ENCODE assay signal across 8 mouse cellular contexts in the genomic region with DNA sequence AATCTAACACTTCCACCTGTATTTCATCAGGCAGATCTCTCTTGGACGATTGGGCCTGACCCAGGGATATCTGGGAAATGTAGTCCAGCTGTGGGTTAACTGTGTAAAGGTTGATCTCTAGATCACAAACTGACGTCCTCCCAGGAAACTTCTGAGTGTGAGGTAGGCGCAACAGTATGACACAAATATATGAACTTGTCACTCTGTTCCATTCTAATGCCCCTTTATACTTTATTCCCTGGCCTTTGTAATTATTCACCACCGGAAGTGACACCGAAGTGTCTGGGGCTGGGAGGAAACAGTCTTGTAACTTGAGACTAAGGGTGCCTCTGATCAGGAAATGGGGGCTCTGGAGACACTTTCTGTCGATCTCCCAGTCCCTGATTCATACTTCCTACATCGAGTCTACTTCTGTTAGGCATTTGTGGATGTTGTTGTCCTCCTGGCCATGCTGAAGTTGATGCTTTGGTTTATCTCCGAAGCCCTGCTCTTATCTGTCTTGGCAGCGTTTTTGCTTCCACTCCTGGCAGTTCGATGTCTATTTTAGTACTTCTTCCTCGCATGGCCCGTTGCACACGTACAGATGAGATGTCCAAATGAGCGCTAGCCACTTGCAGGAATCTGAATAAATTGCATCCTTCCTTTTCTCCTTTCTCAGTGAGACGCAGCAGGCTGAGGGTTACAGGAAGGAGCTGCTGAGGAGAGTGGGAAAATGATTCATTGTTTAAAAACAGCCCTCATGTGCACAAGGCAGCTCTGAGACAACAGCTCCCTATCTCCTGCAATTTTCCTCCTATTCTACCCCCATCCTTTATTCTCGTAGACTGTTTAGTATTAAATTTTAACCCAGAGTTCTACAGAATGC.
DNase-seq lines count a peak whose midpoint lies in the region; ATAC-seq and TF ChIP-seq lines count a peak whose summit lies in the region.

No protein-coding gene starts in this region.

- WGBS in liver, embryonic 13.5 days (ENCODE audit: insufficient replicate concordance) = 13% methylated on average over 16 of the region's 16 CpGs
- WGBS in thymus, adult 2 months = 13% methylated on average over 16 of the region's 16 CpGs
- 20% methylated on average over 16 of the region's 16 CpGs for WGBS in lung, adult 2 months

- no peak for TF ChIP-seq POLR2A in thymus, adult 2 months (IDR thresholded peaks at IDR 0.05; ENCODE audit: control insufficient read depth, extremely low read depth, insufficient read depth, low read length, poor library complexity)
- no peak for TF ChIP-seq POLR2A in lung, adult 2 months (IDR thresholded peaks at IDR 0.05; ENCODE audit: borderline replicate concordance, extremely low read depth, low read depth, low read length)

- peak; percentile 89 for ATAC-seq in frontal cortex, adult (ENCODE audit: low TSS enrichment)
- ATAC-seq in liver, embryonic 13.5 days (ENCODE audit: low read depth) = peak; percentile 12; the same call in 1 of the 2 replicates

- H3K4me3 ChIP-seq in brown adipose tissue, adult 24 weeks (ENCODE audit: insufficient read depth, low read depth, low read length) = peak overlapping the region; percentile 53
- H3K4me3 ChIP-seq in liver, embryonic 13.5 days (replicated peaks) = peak overlapping the region; percentile 6; the same call in 1 of the 2 replicates
- H3K4me3 ChIP-seq in thymus, adult 2 months (ENCODE audit: control insufficient read depth, insufficient read depth, low read length) = peak overlapping the region; percentile 38
- no peak overlapping the region for H3K4me3 ChIP-seq in lung, adult 2 months (replicated peaks; ENCODE audit: extremely low read depth, low read depth, low read length)

- H3K9me3 ChIP-seq in liver, embryonic 13.5 days (replicated peaks) = no peaks in the 10 kb centered on the region

- no peaks in the 10 kb centered on the region for H3K27me3 ChIP-seq in liver, embryonic 13.5 days
- H3K27me3 ChIP-seq in thymus, adult 2 months (ENCODE audit: control insufficient read depth, insufficient read depth, low read length) = no peaks in the 10 kb centered on the region

- H3K27ac ChIP-seq in brown adipose tissue, adult 24 weeks (replicated peaks; ENCODE audit: low read depth, low read length) = 0 out of 2 replicates have a peak overlapping the region, but pooled peaks have one; percentile 53
- H3K27ac ChIP-seq in liver, embryonic 13.5 days = no peak overlapping the region
- peak overlapping the region; percentile 11; the same call in 1 of the 2 replicates for H3K27ac ChIP-seq in thymus, adult 2 months (ENCODE audit: control insufficient read depth, insufficient read depth, low read length)

- DNase-seq in frontal cortex, postnatal 36 days (ENCODE audit: low spot score in 2 of 2) = no peak
- peak; percentile 27 for DNase-seq in induced T-regulatory cell, adult 2 months (ENCODE audit: low read depth)
- no peak for DNase-seq in liver, embryonic 13.5 days
- peak; percentile 35 for DNase-seq in thymus, adult 2 months
- DNase-seq in lung, adult 2 months = no peak
- DNase-seq in ovary, adult 18-20 months (ENCODE audit: low spot score) = no peak

- no peak overlapping the region for H3K9ac ChIP-seq in liver, embryonic 13.5 days

- TF ChIP-seq CTCF in thymus, adult 2 months (IDR thresholded peaks at IDR 0.05; ENCODE audit: borderline replicate concordance, control insufficient read depth, extremely low read depth, insufficient read depth, low read length, poor library complexity) = no peak
- TF ChIP-seq CTCF in lung, adult 2 months (IDR thresholded peaks at IDR 0.05; ENCODE audit: insufficient read depth, low read length) = no peak

- H3K4me2 ChIP-seq in liver, embryonic 13.5 days = peak overlapping the region; percentile 23

- no peaks in the 10 kb centered on the region for H3K36me3 ChIP-seq in liver, embryonic 13.5 days
- H3K36me3 ChIP-seq in thymus, adult 2 months (ENCODE audit: control insufficient read depth, insufficient read depth, low read length) = no peaks in the 10 kb centered on the region

- H3K4me1 ChIP-seq in brown adipose tissue, adult 24 weeks (ENCODE audit: control insufficient read depth, insufficient read depth, insufficient read length, low read length) = no peaks in the 10 kb centered on the region
- no peaks in the 10 kb centered on the region for H3K4me1 ChIP-seq in liver, embryonic 13.5 days (replicated peaks)
- peaks cover 4% of the 10 kb centered on the region; the same call in 1 of the 2 replicates for H3K4me1 ChIP-seq in thymus, adult 2 months (replicated peaks; ENCODE audit: control insufficient read depth, insufficient read depth, low read length)
- H3K4me1 ChIP-seq in lung, adult 2 months (ENCODE audit: control insufficient read depth, insufficient read depth, low read length) = peaks cover 2% of the 10 kb centered on the region; the same call in 1 of the 2 replicates

Comparison
In these comparisons a context has a peak if more than half of its experiments do, and no peak if none do; other contexts are left out.
1. DNase-seq: peak in induced T-regulatory cell, adult 2 months (single experiment) and thymus, adult 2 months (single experiment); none in frontal cortex, postnatal 36 days (0 of 2), liver, embryonic 13.5 days (single experiment), lung, adult 2 months (single experiment) and ovary, adult 18-20 months (single experiment).